In the genomic region with DNA sequence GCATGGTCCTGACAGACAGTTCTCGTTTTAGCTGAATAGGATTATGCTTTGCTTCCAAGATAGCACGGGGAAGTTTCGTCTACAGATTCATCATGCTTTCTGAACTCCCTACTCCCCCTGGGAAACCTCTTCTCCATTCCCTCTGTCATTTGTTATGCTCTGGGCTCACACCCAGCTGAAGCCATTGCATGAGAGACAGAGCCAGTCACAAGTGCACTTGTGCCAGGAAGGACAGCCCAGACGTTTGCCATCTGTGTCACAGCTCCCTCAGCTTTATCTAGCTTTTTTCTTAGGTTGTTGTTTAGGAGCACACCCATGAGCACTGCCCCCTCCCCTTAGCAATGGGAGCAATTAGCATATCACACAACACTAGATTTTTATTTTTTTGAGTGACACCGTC, we compare ENCODE assay signal across 10 mouse cellular contexts.
DNase-seq lines count a peak whose midpoint lies in the region; ATAC-seq and TF ChIP-seq lines count a peak whose summit lies in the region.
"Had no signal": no experiment of that assay in that cellular context is flagged by ENCODE, and none has a peak within 500 bp of the region (broad histone marks: within the 10 kb centered on the region; RNA-seq: fewer than 3 reads in every experiment).

No protein-coding gene starts in this region.

- no peak overlapping the region for H3K4me3 ChIP-seq in embryonic facial prominence, embryonic 14.5 days (ENCODE audit: low read depth, low read length)
- H3K4me3 ChIP-seq in embryonic facial prominence, embryonic 10.5 days = no peak overlapping the region
- no peak overlapping the region for H3K4me3 ChIP-seq in lung, embryonic 16.5 days (ENCODE audit: low read length)
- H3K4me3 ChIP-seq in midbrain, postnatal 0 days (ENCODE audit: low read depth, low read length) = no peak overlapping the region
- H3K4me3 ChIP-seq: limb, embryonic 10.5 days had no signal

- H3K27me3 ChIP-seq in embryonic facial prominence, embryonic 14.5 days (replicated peaks; ENCODE audit: control insufficient read depth, insufficient read depth, low read length) = no peaks in the 10 kb centered on the region
- no peaks in the 10 kb centered on the region for H3K27me3 ChIP-seq in embryonic facial prominence, embryonic 10.5 days (replicated peaks; ENCODE audit: low read depth, poor library complexity, severe bottlenecking)
- H3K27me3 ChIP-seq in lung, embryonic 16.5 days (ENCODE audit: control insufficient read depth, insufficient read depth, low read depth, low read length) = no peaks in the 10 kb centered on the region
- no peaks in the 10 kb centered on the region for H3K27me3 ChIP-seq in midbrain, postnatal 0 days (ENCODE audit: insufficient read depth, low read length)
- H3K27me3 ChIP-seq: Patski had no signal

- H3K27ac ChIP-seq in embryonic facial prominence, embryonic 14.5 days (replicated peaks; ENCODE audit: low read depth, low read length) = no peak overlapping the region
- no peak overlapping the region for H3K27ac ChIP-seq in embryonic facial prominence, embryonic 10.5 days (replicated peaks)
- no peak overlapping the region for H3K27ac ChIP-seq in lung, embryonic 16.5 days (ENCODE audit: low read length)
- no peak overlapping the region for H3K27ac ChIP-seq in midbrain, postnatal 0 days (ENCODE audit: low read depth, low read length)
- H3K27ac ChIP-seq: limb, embryonic 10.5 days had no signal

- TF ChIP-seq CTCF in midbrain, postnatal 0 days (IDR thresholded peaks at IDR 0.05) = no peak

- H3K9ac ChIP-seq in embryonic facial prominence, embryonic 14.5 days (ENCODE audit: low read depth, low read length) = no peak overlapping the region
- no peak overlapping the region for H3K9ac ChIP-seq in lung, embryonic 16.5 days (ENCODE audit: low read length)
- H3K9ac ChIP-seq in midbrain, postnatal 0 days (replicated peaks; ENCODE audit: low read length, poor library complexity, severe bottlenecking) = no peak overlapping the region

- H3K9me3 ChIP-seq in embryonic facial prominence, embryonic 14.5 days (ENCODE audit: control insufficient read depth, low read length) = no peaks in the 10 kb centered on the region
- H3K9me3 ChIP-seq in embryonic facial prominence, embryonic 10.5 days = no peaks in the 10 kb centered on the region
- H3K9me3 ChIP-seq in lung, embryonic 16.5 days (ENCODE audit: control insufficient read depth, low read length) = no peaks in the 10 kb centered on the region
- no peaks in the 10 kb centered on the region for H3K9me3 ChIP-seq in midbrain, postnatal 0 days (ENCODE audit: low read length)
- H3K9me3 ChIP-seq: limb, embryonic 10.5 days had no signal

- 55% methylated on average over 5 of the region's 5 CpGs for WGBS in embryonic facial prominence, embryonic 14.5 days
- WGBS in embryonic facial prominence, embryonic 10.5 days = 73% methylated on average over 5 of the region's 5 CpGs
- 34% methylated on average over 5 of the region's 5 CpGs for WGBS in lung, embryonic 16.5 days
- WGBS in midbrain, postnatal 0 days = 33% methylated on average over 5 of the region's 5 CpGs

- ATAC-seq in embryonic facial prominence, embryonic 14.5 days (ENCODE audit: low read depth) = no peak; the same call in 1 of the 2 replicates
- ATAC-seq in lung, embryonic 16.5 days (ENCODE audit: low read depth) = peak; percentile 79
- ATAC-seq in midbrain, postnatal 0 days (ENCODE audit: low FRiP score) = peak; percentile 72; the same call in 1 of the 2 replicates
- ATAC-seq in granulocyte monocyte progenitor cell, adult 5-6 weeks (replicated peaks; ENCODE audit: poor library complexity, severe bottlenecking) = no peak
- ATAC-seq: Patski had no signal

- intact Hi-C loops in gastrocnemius, postnatal 14 days (cut with DNase I; ENCODE audit: low total_unique reads) = no loop called here

- DNase-seq in embryonic facial prominence, embryonic 14.5 days (ENCODE audit: low spot score) = peak; percentile 56
- DNase-seq in embryonic facial prominence, embryonic 10.5 days (ENCODE audit: low spot score) = no peak
- no peak for DNase-seq in lung, adult 18-20 months
- DNase-seq in gastrocnemius, postnatal 14 days = peak; percentile 43
- DNase-seq in midbrain, postnatal 0 days (ENCODE audit: low spot score) = peak; percentile 90
- no peak for DNase-seq in left cerebral cortex, adult 8-10 months (ENCODE audit: low spot score in 2 of 2)

- H3K4me2 ChIP-seq in embryonic facial prominence, embryonic 14.5 days (ENCODE audit: low read depth, low read length) = no peak overlapping the region
- H3K4me2 ChIP-seq in lung, embryonic 16.5 days (ENCODE audit: low read depth, low read length) = no peak overlapping the region
- no peak overlapping the region for H3K4me2 ChIP-seq in midbrain, postnatal 0 days (ENCODE audit: low read depth, low read length, poor library complexity, severe bottlenecking)

- H3K4me1 ChIP-seq in embryonic facial prominence, embryonic 14.5 days (ENCODE audit: control insufficient read depth, insufficient read depth, low read length) = peaks cover 1% of the 10 kb centered on the region
- peaks cover 5% of the 10 kb centered on the region for H3K4me1 ChIP-seq in embryonic facial prominence, embryonic 10.5 days
- no peaks in the 10 kb centered on the region for H3K4me1 ChIP-seq in lung, embryonic 16.5 days (replicated peaks; ENCODE audit: control insufficient read depth, insufficient read depth, low read length)
- no peaks in the 10 kb centered on the region for H3K4me1 ChIP-seq in midbrain, postnatal 0 days (ENCODE audit: insufficient read depth, low read length)

- no peaks in the 10 kb centered on the region for H3K36me3 ChIP-seq in embryonic facial prominence, embryonic 14.5 days (ENCODE audit: control insufficient read depth, insufficient read depth, low read length)
- H3K36me3 ChIP-seq in embryonic facial prominence, embryonic 10.5 days (replicated peaks) = no peaks in the 10 kb centered on the region
- H3K36me3 ChIP-seq in lung, embryonic 16.5 days (ENCODE audit: control insufficient read depth, insufficient read depth, low read length) = no peaks in the 10 kb centered on the region
- H3K36me3 ChIP-seq in midbrain, postnatal 0 days (ENCODE audit: insufficient read depth, low read length) = no peaks in the 10 kb centered on the region
- H3K36me3 ChIP-seq: limb, embryonic 10.5 days had no signal

Comparison
In these comparisons a context has a peak if more than half of its experiments do, and no peak if none do; other contexts are left out.
1. DNase-seq: peak in embryonic facial prominence, embryonic 14.5 days (single experiment), gastrocnemius, postnatal 14 days (single experiment) and midbrain, postnatal 0 days (single experiment); none in embryonic facial prominence, embryonic 10.5 days (single experiment), lung, adult 18-20 months (0 of 2) and left cerebral cortex, adult 8-10 months (0 of 2).
2. ATAC-seq: peak in lung, embryonic 16.5 days (single experiment) and midbrain, postnatal 0 days (single experiment); none in embryonic facial prominence, embryonic 14.5 days (single experiment) and granulocyte monocyte progenitor cell, adult 5-6 weeks (single experiment).